Mouse (Mus musculus): ENCODE results near the gene Gak.

Gak gene

GRCm38 (mm10) chr5:108629634-108630483 is at the start of gene Gak, which contains the start of gene Tmem175:
TSS of gene Gak (minus strand) at chr5:108629755.
TSS of gene Tmem175 (plus strand) at chr5:108629770.
- DNase-seq (ENCODE audit: low read depth, low spot score): peak; percentile 96

GRCm38 (mm10) chr5:108678296-108678854 is 48.8 kb upstream of the Gak start:
- DNase-seq (ENCODE audit: low read depth, low spot score): no peak

- peak; percentile 70 for DNase-seq (ENCODE audit: low read depth, low spot score)
Observed at GRCm38 (mm10) chr5:108677605-108678295, 48.2 kb upstream of the Gak start.

DNA sequence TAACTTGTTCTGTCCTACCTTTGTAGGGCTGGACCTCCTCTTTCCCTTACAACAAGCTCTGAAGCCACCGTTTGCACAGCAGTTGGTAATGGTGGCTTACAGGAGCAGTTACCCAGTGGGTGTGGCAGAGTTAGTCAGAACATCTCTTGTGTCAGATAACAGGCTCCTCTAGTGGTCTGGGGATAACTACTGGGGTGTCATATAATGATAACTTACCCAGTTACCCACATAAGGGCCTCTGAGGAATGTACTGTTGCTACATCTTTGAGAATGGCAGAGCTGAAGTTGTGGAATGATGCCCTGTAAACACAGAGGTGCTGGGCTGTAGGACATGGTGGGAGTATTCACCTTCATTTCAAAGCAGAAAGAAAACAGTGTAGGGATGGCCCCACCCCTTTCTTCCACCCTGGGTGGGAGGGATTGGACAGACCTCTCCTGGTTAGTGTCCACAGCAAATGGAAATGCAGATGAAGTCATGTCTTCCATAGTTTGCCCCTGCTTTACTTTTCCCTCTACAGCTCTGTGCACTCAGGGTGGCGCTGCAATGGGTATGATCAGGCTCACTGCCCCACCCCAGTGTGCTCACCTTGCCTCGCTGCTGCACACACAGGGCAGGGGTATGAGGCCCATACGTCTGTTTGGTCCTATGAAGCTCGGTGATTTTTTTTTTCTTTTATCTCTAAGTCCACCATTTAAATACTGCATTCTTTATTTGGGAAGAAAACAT is 47.4 kb upstream of the Gak start:
- no peak for DNase-seq (ENCODE audit: low read depth, low spot score)

DNA sequence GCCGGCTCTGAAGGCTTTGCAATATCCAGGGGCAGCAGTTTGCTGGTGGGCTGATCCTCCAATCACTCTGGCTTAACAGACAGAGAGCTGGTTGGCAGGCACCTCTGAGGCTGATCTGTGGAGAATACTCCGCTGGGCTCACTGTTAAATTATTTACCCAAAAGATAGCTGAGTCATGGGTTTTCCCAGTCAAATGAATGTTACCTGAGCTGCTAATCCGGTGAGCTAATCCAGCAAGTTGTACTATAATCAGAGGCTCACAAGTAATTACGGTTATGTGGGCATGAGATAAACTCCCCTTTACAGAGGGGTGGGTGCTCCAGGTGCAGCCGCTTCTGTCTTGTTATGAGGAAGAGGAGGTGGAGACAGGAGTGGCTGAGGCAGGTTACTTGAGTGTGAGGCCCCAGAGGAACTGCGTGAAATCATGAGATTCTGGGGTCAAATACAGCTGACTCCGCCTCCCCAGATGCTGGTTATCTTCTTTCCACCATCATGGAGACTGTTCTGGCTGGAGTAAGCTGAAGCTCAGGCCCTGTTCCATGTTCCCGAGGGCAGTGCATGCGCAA is 45.8 kb upstream of the Gak start, which contains the start of gene Slc26a1:
Gene Slc26a1 (minus strand): TSS at position 319 of the 566 bp plus-strand sequence.
- DNase-seq (ENCODE audit: low read depth, low spot score): no peak

GRCm38 (mm10) chr5:108674624-108675023 is 45.1 kb upstream of the Gak start:
- DNase-seq (ENCODE audit: low read depth, low spot score): no peak

DNA sequence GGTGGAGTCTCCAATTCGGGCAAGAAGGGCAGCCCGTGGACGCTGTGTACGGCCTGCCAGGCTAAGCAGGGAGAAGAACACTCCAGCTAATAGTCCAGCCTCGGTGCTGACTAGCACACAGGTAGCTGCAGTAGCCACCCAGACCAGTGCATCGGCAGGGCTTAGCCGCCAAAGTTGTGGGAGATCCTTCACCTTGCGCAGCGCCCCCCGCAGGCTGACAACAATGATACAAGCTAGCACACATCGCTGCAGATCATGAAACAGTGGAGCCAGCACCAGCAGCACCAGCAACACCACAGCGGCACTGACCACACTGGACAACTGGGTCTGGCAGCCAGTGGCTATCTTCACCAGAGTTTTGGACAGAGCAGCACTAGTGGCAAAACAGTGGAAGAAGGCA is 42.2 kb upstream of the Gak start:
- DNase-seq (ENCODE audit: low read depth, low spot score): no peak

DNA sequence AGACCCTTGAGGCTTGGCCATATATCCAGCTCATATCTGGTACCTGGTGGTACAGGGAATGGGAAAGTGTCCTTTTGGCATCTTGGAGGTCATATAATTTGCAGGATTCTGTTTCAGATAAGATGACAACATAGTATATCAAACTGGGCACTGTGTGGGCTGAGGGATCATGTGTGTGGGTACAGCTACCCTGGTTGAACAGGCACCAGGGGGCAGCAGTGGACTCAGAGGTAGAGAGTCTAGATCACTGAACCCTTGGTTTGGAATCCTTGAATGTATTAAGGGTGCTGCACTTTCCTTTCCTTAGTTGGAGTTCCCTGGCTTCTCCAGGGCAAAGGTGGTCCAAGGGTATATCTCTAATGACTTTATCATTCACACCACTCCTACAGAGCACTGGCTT is 41.2 kb upstream of the Gak start:
- DNase-seq (ENCODE audit: low read depth, low spot score): peak; percentile 53

DNA sequence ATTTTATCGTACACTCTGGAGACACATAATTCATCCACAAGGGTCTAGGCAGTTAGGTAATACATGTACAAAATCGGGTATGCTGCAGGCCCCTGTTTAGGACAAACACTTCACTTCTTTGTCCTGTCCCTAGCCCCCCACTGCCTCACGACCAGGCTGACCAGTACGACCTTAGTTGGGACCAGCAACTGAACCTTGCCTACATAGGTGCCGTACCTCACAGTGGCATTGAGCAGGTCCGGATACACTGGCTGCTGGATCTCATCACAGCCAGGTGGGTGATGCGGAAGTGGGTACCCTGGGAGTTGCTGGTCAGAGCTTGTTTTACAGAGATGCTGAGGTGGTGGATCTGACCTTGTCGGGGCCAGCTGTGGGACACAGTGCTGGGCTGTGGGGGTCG is 40.4 kb upstream of the Gak start:
- DNase-seq (ENCODE audit: low read depth, low spot score): no peak

DNA sequence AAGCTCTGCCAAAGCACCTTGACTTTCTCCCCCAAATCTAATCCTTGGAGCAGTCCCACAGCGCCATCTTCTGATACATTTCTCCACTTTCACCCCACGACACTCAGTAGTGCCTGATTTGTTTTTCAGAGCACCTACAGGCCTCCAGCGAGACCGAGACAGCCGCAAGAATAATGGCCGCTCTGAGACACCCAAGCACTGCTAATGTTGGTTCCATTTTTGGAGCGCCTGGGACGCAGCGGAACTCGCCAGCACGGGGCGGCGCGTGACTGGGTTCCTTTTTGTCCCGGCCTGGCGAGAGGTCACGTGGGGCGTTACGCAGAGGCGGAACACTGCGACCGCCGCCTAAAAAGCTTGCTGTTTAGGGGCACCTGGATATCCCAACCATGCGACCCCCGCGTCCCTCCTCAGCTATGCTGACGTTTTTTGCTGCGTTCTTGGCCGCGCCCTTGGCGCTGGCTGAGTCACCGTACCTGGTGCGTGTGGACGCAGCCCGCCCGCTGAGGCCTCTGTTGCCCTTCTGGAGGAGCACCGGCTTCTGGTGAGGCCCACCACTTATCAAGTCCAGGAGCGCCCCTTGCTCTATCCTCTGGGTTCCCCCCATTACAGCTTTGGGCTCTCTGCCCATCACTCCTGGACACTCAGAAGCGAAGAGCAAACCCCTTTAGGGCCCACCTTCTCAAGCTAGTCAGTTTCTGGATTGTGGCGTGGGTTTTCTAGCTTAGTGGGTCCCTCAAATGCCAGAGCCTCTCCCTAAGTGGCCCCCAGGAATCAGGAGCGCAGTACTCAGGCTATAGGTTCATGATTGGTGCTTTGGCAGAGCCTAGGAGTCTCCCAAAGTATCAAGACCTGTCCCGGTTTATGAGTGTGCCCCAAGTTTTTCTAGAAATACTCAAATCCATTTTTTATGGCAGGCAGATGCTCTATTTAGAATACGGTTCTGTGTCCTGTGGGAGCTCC is 39.7 kb upstream of the Gak start, which contains the start of gene Dgkq:
Gene Dgkq (minus strand): TSS at position 696 of the 960 bp plus-strand sequence.
- DNase-seq (ENCODE audit: low read depth, low spot score): peak; percentile 85

DNA sequence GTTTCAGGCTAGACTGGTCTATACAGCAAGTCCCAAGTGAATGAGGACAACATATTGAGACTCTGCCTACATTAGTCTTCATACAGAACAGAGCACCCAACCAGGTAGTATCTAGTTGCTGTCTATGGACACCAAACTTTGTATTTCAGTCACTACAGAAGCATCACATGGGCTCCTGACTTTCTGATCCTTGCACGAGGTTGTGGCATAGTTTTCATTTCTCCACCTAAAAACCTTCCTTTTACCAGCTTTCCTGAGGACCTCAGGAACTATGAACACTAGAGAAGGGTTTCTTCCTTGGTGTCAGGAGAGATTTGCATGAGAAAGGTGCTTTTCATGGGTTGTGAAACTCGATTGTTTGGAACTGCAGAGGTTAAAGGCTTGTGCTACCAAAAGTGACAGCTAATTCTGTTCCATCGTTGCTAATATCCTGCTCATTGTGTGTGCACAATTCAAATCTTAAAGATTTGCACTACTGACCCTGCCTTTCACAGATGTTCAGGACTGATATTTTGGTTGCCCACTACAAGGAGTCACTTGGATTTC is 38.9 kb upstream of the Gak start:
- peak; percentile 59 for DNase-seq (ENCODE audit: low read depth, low spot score)

- DNase-seq (ENCODE audit: low read depth, low spot score): no peak
Observed at GRCm38 (mm10) chr5:108667370-108667769, 37.8 kb upstream of the Gak start.

DNA sequence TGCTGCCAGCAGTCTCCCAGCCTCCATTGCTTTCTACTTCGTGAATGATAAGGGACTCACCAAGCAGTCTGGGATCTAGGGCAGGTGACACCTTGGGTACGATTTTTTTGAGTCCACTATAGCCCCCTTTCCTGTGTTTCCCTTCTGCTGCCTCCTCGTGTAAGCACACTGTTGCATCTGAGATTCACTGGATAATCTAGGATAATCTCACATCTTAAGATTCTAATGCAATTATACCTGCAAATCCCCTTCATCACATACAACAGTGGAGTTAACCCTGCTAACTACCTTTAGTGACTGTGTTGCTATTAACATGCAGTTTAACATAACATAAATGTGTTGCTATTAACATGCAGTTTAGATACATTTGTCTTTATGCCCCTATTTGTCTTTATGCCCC is 35.5 kb upstream of the Gak start:
- no peak for DNase-seq (ENCODE audit: low read depth, low spot score)

DNA sequence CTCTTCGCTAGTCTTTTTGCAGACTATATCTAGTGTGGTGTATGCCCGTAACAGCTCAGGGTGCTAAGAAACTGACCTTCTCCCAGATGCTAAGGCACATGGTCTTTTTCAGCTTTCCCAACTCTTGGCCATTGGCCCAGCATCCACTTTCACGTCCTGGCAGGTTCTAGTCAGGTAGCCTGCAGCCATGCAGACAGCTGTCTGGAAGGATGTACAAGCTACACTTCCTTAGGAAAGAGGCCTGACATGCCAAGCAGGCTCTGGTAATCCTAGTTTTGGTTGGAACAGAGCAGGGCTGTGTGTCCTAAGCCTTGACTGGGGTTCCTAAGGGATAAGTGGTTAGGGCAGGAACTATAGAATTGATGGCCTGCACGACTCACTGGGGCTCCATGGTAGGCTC is 33.2 kb upstream of the Gak start:
- DNase-seq (ENCODE audit: low read depth, low spot score): no peak

GRCm38 (mm10) chr5:108660632-108661268 is 31.2 kb upstream of the Gak start:
- peak; percentile 86 for DNase-seq (ENCODE audit: low read depth, low spot score)

DNA sequence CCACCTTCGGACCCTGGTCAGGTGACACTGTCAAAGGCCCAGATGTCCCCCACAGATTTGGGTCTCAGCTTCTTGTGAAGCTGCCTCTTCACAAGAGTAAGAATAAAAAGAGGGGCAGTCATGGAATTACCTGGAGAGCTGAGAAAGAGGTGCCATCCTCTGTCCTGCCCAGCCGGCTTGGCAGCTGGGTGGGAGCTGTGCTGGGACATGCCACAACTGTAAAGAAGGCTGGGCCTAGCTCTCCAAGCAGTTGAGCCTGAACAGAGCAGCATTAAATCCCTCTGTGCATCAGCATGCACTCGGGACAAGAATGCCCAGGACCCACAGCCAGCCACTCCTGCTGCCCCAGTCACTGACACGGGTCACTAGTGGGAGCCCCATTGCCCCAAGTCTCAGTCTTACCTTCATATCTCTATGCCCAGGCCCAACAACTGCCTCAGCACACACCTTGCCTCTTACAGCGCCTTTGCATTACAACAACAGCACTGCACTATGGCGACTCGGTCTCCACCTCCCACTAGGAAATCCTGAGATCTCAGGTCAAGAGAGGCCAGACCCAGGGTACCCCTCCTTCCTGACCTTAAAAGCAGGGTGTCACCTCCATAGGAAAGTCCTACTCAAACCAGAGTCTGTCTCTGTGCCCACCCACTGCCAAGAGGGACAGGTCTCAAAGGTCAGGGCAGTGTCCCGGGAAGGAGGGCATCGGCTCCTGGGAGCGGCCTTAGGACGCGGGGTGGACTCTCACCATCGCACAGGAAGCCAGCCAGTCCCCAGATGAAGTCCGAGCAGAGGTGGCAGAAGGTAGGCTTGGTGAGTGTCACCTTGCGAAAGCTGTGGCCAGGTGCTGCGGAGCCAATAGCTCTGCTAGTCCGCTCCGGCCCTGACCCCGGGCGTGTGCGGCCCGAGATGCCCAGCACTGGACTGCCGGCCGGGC is 30.4 kb upstream of the Gak start, which contains the start of gene Idua:
Gene Idua (plus strand): TSS at position 634 of the 934 bp plus-strand sequence.
- DNase-seq (ENCODE audit: low read depth, low spot score): no peak

- DNase-seq (ENCODE audit: low read depth, low spot score): no peak
Observed at GRCm38 (mm10) chr5:108658611-108659010, 29.1 kb upstream of the Gak start.

- DNase-seq (ENCODE audit: low read depth, low spot score): no peak
Observed at GRCm38 (mm10) chr5:108657406-108657805, 27.9 kb upstream of the Gak start.
